Mouse (Mus musculus) forebrain, embryonic 16.5 days (tissue): ENCODE measurements around the gene Hpcal1. TPM values are rescaled to one million over a fixed set of nuclear protein-coding genes. Genes with fewer than 3 reads are reported as not detected.
"Not testable (repeated sequence)": the region's sequence is repeated elsewhere in the genome, so short reads cannot be mapped to it uniquely, and the experiment has no call there.

Experiments
- ATAC-seq: fragments of 200-750 bp; cut with Nextera tagmentation; 2 replicates; pipeline ENCODE4 v1.8.0; 2017; ENCODE audit warnings: mild to moderate bottlenecking, moderate library complexity
- H3K27ac ChIP-seq: fragments of 300-500 bp; sonication (generic); 2 replicates; pipeline ENCODE4 v1.5.1; 2014; ENCODE audit warnings: low read length, control low read depth
- H3K27me3 ChIP-seq: fragments of 300-500 bp; sonication (generic); replicated peaks from 2 replicates; pipeline ENCODE4 v1.6.1; 2014; ENCODE audit warnings: low read length; ENCODE audit not compliant: control insufficient read depth, insufficient read depth
- H3K36me3 ChIP-seq: fragments of 300-500 bp; sonication (generic); 2 replicates; pipeline ENCODE4 v1.6.1; 2014; ENCODE audit not compliant: control insufficient read depth, insufficient read depth
- H3K4me1 ChIP-seq: fragments of 300-500 bp; sonication (generic); replicated peaks from 2 replicates; pipeline ENCODE4 v1.6.1; 2014; ENCODE audit warnings: low read length; ENCODE audit not compliant: control insufficient read depth, insufficient read depth
- H3K4me2 ChIP-seq: fragments of 300-500 bp; sonication (generic); 2 replicates; pipeline ENCODE4 v1.6.1; 2014; ENCODE audit warnings: mild to moderate bottlenecking, low read length, control low read depth
- H3K4me3 ChIP-seq: fragments of 300-500 bp; sonication (generic); replicated peaks from 2 replicates; pipeline ENCODE4 v1.5.1; 2014; ENCODE audit warnings: mild to moderate bottlenecking, low read length, control low read depth
- H3K9ac ChIP-seq: fragments of 300-500 bp; sonication (generic); replicated peaks from 2 replicates; pipeline ENCODE4 v1.6.1; 2014; ENCODE audit warnings: low read depth, low read length, control low read depth
- H3K9me3 ChIP-seq: fragments of 300-500 bp; sonication (generic); 2 replicates; pipeline ENCODE4 v1.6.1; 2016; ENCODE audit warnings: low read length; ENCODE audit not compliant: control insufficient read depth
- WGBS: fragments of 180-500 bp; shearing (Covaris S2); extraction: QIAGEN DNeasy Blood & Tissue Kit; methylation state at CpG from one replicate; pipeline ENCODE4 v1.1.7; 2014; 5-methylcytosine and 5-hydroxymethylcytosine counted together
- polyA plus RNA-seq: library from polyadenylated mRNA; unstranded; fragments of >200 nt; fragmentation: Nextera tagmentation; extraction: Ambion mirVana; gene quantifications from 2 replicates; pipeline ENCODE4 v1.2.1, GENCODE M21; 2015

The Hpcal1 gene
- polyA plus RNA-seq, 1 experiment from 2014 or later, result 47.1 TPM

- not testable (repeated sequence) for H3K4me3 ChIP-seq, H3K27ac ChIP-seq, ATAC-seq, H3K27me3 ChIP-seq, H3K4me2 ChIP-seq, H3K9me3 ChIP-seq, H3K9ac ChIP-seq, H3K4me1 ChIP-seq, H3K36me3 ChIP-seq
- 73% methylated on average over 3 of the region's 3 CpGs for WGBS
Observed at GRCm38 (mm10) chr12:17774842-17775241, 84.2 kb downstream of the Hpcal1 start.

- no peaks in the 10 kb centered on the region for H3K36me3 ChIP-seq
- H3K4me2 ChIP-seq, result no peak overlapping the region
- no peak overlapping the region for H3K27ac ChIP-seq
- H3K9me3 ChIP-seq, result no peaks in the 10 kb centered on the region
- no peak for ATAC-seq
- no peak overlapping the region for H3K9ac ChIP-seq
- H3K27me3 ChIP-seq, result no peaks in the 10 kb centered on the region
- no peaks in the 10 kb centered on the region for H3K4me1 ChIP-seq
- H3K4me3 ChIP-seq, result no peak overlapping the region
- WGBS, result 16% methylated on average over 2 of the region's 3 CpGs
Observed at GRCm38 (mm10) chr12:17778320-17778719, 87.7 kb downstream of the Hpcal1 start.

DNA sequence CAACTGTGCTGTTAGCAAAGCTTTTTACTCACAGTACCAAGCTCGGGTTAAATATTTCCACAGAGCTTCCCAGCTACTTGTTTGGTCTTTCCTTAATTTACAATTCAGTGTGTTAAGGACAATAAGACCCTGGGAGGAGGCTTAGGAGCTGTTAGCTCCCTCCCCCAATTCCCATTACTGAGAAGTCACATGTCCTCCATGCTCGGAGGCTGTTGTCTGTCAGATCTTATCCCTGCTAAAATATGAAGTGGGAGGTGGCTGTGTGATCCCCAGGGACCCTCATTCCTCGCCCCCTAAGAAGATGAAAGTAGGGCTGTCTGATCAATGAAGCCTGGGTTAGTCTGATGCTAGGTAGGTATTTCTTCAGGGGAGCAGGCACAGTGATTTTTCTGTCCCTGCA is 88.4 kb downstream of the Hpcal1 start:
- no peak overlapping the region for H3K4me3 ChIP-seq
- ATAC-seq, result peak; percentile 43; the same call in 1 of the 2 replicates
- WGBS, result 14% methylated on average over 3 of the region's 3 CpGs
- no peak overlapping the region for H3K27ac ChIP-seq
- H3K27me3 ChIP-seq, result no peaks in the 10 kb centered on the region
- no peak overlapping the region for H3K4me2 ChIP-seq
- no peaks in the 10 kb centered on the region for H3K4me1 ChIP-seq
- H3K9me3 ChIP-seq, result no peaks in the 10 kb centered on the region
- no peaks in the 10 kb centered on the region for H3K36me3 ChIP-seq
- no peak overlapping the region for H3K9ac ChIP-seq

DNA sequence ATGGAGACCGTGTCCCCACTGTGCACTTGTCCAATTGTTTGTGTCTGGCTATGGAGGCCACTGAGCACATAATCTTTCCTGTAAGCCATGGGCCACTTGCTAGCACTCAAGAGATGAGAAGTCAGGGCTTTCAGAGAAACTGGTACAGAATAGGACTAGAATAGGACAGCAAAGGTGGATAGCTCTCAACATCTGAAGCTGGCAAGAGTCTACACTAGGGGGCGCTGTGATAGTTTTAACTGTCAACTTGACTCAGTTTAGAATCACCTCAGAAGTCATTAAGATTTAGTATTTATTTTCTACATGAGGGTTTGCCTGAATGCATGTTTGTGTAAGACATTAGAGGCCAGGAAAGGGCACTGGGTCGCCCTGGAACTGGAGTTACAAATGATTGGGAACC is 98.8 kb downstream of the Hpcal1 start:
- no peak for ATAC-seq
- 50% methylated on average over 3 of the region's 3 CpGs for WGBS
- H3K27ac ChIP-seq, result no peak overlapping the region
- H3K4me2 ChIP-seq, result no peak overlapping the region
- H3K9me3 ChIP-seq, result no peaks in the 10 kb centered on the region
- no peaks in the 10 kb centered on the region for H3K4me1 ChIP-seq
- H3K4me3 ChIP-seq, result no peak overlapping the region
- H3K9ac ChIP-seq, result no peak overlapping the region
- no peaks in the 10 kb centered on the region for H3K27me3 ChIP-seq
- H3K36me3 ChIP-seq, result no peaks in the 10 kb centered on the region

DNA sequence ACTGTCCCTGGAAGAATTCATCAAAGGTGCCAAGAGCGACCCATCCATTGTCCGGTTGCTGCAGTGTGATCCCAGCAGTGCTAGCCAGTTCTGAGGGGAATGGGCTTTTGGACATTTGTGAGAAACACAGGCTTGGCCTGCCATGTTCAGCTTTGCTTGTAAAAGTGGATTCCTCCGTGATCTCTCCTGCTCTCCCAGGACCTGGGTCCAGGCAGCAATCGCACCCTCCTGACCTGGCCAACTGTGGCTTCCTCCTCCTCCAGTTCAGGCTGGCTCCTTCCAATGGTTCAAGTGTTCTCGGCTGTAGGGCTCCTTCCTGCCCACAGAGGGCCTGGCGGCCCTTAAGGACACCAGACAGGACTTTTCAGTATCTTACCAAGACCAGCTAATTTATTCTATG is 100.5 kb downstream of the Hpcal1 start:
- WGBS, result 89% methylated on average over 6 of the region's 6 CpGs
- no peak overlapping the region for H3K27ac ChIP-seq
- no peak overlapping the region for H3K4me2 ChIP-seq
- no peak overlapping the region for H3K9ac ChIP-seq
- H3K27me3 ChIP-seq, result no peaks in the 10 kb centered on the region
- no peaks in the 10 kb centered on the region for H3K9me3 ChIP-seq
- ATAC-seq, result no peak
- no peaks in the 10 kb centered on the region for H3K4me1 ChIP-seq
- no peaks in the 10 kb centered on the region for H3K36me3 ChIP-seq
- no peak overlapping the region for H3K4me3 ChIP-seq

- WGBS, result 88% methylated on average over 1 of the region's 1 CpGs
- H3K27me3 ChIP-seq, result no peaks in the 10 kb centered on the region
- H3K9ac ChIP-seq, result no peak overlapping the region
- no peak overlapping the region for H3K27ac ChIP-seq
- no peaks in the 10 kb centered on the region for H3K4me1 ChIP-seq
- no peak for ATAC-seq
- no peak overlapping the region for H3K4me2 ChIP-seq
- no peaks in the 10 kb centered on the region for H3K36me3 ChIP-seq
- no peak overlapping the region for H3K4me3 ChIP-seq
- H3K9me3 ChIP-seq, result no peaks in the 10 kb centered on the region
Observed at GRCm38 (mm10) chr12:17792756-17793155, 102.1 kb downstream of the Hpcal1 start.

- no peak; the same call in 1 of the 2 replicates for ATAC-seq
- Histone ChIP-seq H3K4me2 (no peak overlapping the region), H3K9ac (no peak overlapping the region), H3K9me3 (no peaks in the 10 kb centered on the region), H3K27ac (no peak overlapping the region), H3K36me3 (no peaks in the 10 kb centered on the region), H3K4me1 (no peaks in the 10 kb centered on the region), H3K4me3 (no peak overlapping the region), H3K27me3 (no peaks in the 10 kb centered on the region)
- WGBS, result 67% methylated on average over 3 of the region's 3 CpGs
Observed at GRCm38 (mm10) chr12:17795660-17796278, 105.1 kb downstream of the Hpcal1 start.

DNA sequence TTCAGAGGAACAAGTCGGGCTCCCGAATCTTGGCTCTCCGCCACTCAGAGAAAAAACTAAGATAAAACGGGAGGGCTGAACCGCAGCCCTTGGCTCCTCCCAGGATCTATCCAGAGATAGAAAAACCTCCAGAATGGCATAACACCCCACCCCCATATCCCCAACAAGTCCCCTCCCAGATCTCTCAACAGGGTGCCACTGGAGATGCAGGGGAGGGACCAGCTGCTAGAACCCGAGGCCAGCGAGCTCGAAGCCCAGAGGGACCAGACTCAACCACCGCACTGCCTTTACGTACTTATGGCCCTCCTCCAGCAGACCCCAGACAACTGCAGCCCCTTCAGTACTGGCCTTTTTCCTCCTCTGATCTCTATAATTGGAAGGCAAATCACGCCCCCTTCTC is 107.6 kb downstream of the Hpcal1 start:
- H3K4me1 ChIP-seq, H3K4me2 ChIP-seq, H3K36me3 ChIP-seq, H3K27ac ChIP-seq, H3K4me3 ChIP-seq, ATAC-seq, H3K9ac ChIP-seq, H3K27me3 ChIP-seq, H3K9me3 ChIP-seq: not testable (repeated sequence)
- WGBS, result 85% methylated on average over 11 of the region's 11 CpGs

- Histone ChIP-seq H3K4me1 (no peaks in the 10 kb centered on the region), H3K36me3 (no peaks in the 10 kb centered on the region), H3K9me3 (no peaks in the 10 kb centered on the region), H3K27me3 (no peaks in the 10 kb centered on the region), H3K9ac (no peak overlapping the region), H3K4me2 (no peak overlapping the region), H3K4me3 (no peak overlapping the region), H3K27ac (no peak overlapping the region)
- 28% methylated on average over 2 of the region's 2 CpGs for WGBS
- peak; percentile 54 for ATAC-seq
Observed at GRCm38 (mm10) chr12:17808542-17808941, 117.9 kb downstream of the Hpcal1 start.

DNA sequence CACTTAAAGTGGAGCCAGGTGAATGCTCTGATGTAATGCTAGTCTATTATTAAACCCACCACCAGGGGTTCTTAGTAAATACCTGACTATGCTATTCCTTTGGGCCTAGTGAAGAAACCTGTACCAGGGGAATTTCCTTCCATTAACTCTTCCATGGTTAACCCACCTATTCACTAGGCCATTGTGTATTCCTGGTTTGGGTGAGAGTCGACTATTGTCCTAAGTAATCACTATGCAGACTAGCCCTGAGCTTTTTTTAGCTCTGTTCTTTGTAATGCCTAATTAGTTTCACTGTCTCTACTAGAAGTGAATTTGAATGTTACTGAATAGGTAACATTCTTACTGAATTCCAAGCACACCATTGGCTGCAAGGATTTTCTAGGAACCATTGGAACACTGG is 144.6 kb downstream of the Hpcal1 start:
- H3K9ac ChIP-seq, H3K4me3 ChIP-seq, H3K27ac ChIP-seq, ATAC-seq, H3K4me1 ChIP-seq, H3K27me3 ChIP-seq, H3K36me3 ChIP-seq, H3K4me2 ChIP-seq, H3K9me3 ChIP-seq: not testable (repeated sequence)
- 88% methylated on average over 1 of the region's 1 CpGs for WGBS
